Mouse (Mus musculus) G1E (cell line): ENCODE data around the gene Akap3.

Experiments used
- CTCF ChIP-seq: IDR thresholded peaks from 2 replicates; pipeline ENCODE4 v1.5.1; 2012; ENCODE audit warnings: low read depth, low read length, inconsistent platforms, mixed read lengths
- GATA1 ChIP-seq: IDR thresholded peaks from 2 replicates; pipeline ENCODE4 v1.6.1; 2012; ENCODE audit warnings: borderline replicate concordance, low read length, inconsistent platforms, mixed read lengths
- POLR2AphosphoS5 ChIP-seq: IDR thresholded peaks from 2 replicates; pipeline ENCODE4 v1.6.1; 2012; ENCODE audit warnings: low read depth, low read length, inconsistent platforms; ENCODE audit not compliant: insufficient replicate concordance
- TAL1 ChIP-seq: conservative IDR thresholded peaks from 2 replicates; pipeline ENCODE4 v1.6.1; 2012; ENCODE audit warnings: low read depth, low read length, inconsistent platforms, mixed read lengths

DNA sequence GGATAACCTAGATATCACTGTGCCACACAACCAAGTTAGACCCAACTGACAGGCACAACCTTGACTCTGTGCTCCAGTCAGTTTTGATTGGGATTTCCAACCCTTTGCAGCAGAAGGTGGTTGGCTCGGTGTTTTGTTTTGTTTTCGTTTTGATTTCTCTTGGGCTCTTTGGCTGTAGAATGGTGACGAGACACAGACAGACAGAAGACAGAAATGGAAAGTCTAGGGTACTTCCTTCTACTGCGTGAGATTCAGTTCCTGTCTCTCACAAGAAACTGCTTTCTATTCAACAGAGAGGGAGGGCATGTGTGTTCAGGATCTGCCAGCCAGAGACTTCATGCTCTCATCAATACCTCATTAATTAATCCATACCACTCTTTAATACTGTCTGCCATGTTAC is 57.8 kb downstream of the Akap3 start:
- TF ChIP-seq CTCF = no peak
- no peak for TF ChIP-seq TAL1
- no peak for TF ChIP-seq GATA1
- no peak for TF ChIP-seq POLR2AphosphoS5
